Comparison of ENCODE assay signal across 8 mouse cellular contexts in the genomic region with DNA sequence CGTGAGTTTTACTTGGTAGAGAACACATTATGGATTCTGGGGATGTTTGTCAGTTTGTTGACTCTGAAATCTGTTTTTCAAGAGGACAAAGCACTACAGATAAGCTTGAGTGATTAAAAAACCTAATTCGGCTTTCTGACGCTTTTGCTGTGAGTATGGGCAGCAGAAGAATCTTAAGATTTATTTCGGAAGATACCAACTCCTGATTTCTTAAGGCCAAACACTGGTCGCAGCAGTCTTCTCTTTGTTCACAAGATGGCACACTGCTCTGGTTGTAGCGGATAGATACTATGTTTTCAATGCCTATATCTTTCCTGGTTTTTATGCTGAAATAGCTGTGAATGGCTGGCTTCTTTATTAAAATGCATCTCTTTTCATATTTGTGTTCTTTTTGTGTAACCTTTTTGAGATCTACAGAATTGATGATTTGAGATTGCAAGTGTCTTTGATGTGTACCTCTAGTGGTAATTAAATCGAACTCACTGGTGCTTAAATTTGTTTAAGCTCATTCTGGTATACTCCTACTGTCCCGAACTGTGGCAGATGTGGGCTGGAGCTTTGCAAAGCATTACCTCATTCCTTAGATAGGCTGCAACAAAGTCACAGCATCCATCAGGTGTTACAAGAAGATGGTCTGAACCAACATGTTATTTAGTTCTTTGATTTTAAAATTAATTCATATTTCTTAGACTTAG. TPM values are rescaled to one million over a fixed set of nuclear protein-coding genes. Genes with fewer than 3 reads are reported as not detected.
DNase-seq lines count a peak whose midpoint lies in the region; ATAC-seq lines count a peak whose summit lies in the region.

No protein-coding gene starts in this region.

- H3K9ac ChIP-seq in forebrain, embryonic 11.5 days (ENCODE audit: low read length): peak overlapping the region; percentile 94
- H3K9ac ChIP-seq in limb, embryonic 15.5 days: peak overlapping the region; percentile 75

- H3K27me3 ChIP-seq in forebrain, embryonic 11.5 days (ENCODE audit: control insufficient read depth, insufficient read depth, low read length): no peaks in the 10 kb centered on the region
- no peaks in the 10 kb centered on the region for H3K27me3 ChIP-seq in limb, embryonic 15.5 days

- H3K4me1 ChIP-seq in forebrain, embryonic 11.5 days (replicated peaks; ENCODE audit: control insufficient read depth, insufficient read depth, low read length): peaks cover 2% of the 10 kb centered on the region; the same call in 1 of the 2 replicates
- no peaks in the 10 kb centered on the region for H3K4me1 ChIP-seq in limb, embryonic 15.5 days

- peak; percentile 28 for DNase-seq in layer of hippocampus, adult 9-11 months
- DNase-seq in layer of hippocampus, adult 11-12 months (ENCODE audit: low spot score): no peak
- DNase-seq in adipocyte (ENCODE audit: low spot score): peak; percentile 65
- DNase-seq in forebrain, embryonic 11.5 days (ENCODE audit: low spot score): no peak
- peak; percentile 73 for DNase-seq in telencephalon, adult 2 months (ENCODE audit: low read depth, low spot score)
- DNase-seq in layer of hippocampus, postnatal 10 days (ENCODE audit: low spot score in 2 of 2): no peak
- DNase-seq in frontal cortex, postnatal 10 days (ENCODE audit: low spot score in 2 of 2): no peak

- WGBS in forebrain, embryonic 11.5 days: 4% methylated on average over 8 of the region's 8 CpGs
- WGBS in limb, embryonic 15.5 days: 9% methylated on average over 8 of the region's 8 CpGs

- ATAC-seq in forebrain, embryonic 11.5 days (replicated peaks; ENCODE audit: low FRiP score): no peak
- ATAC-seq in limb, embryonic 15.5 days (ENCODE audit: insufficient number of reproducible peaks, low FRiP score, low TSS enrichment, low read depth): no peak

- H3K4me3 ChIP-seq in forebrain, embryonic 11.5 days (ENCODE audit: low read depth, low read length): peak overlapping the region; percentile 78
- peak overlapping the region; percentile 77 for H3K4me3 ChIP-seq in limb, embryonic 15.5 days

- H3K36me3 ChIP-seq in forebrain, embryonic 11.5 days (ENCODE audit: control insufficient read depth, insufficient read depth, low read length): no peaks in the 10 kb centered on the region
- H3K36me3 ChIP-seq in limb, embryonic 15.5 days: no peaks in the 10 kb centered on the region

- H3K4me2 ChIP-seq in forebrain, embryonic 11.5 days (ENCODE audit: low read depth, low read length, severe bottlenecking): peak overlapping the region; percentile 73
- peak overlapping the region; percentile 45 for H3K4me2 ChIP-seq in limb, embryonic 15.5 days

- no peaks in the 10 kb centered on the region for H3K9me3 ChIP-seq in forebrain, embryonic 11.5 days (ENCODE audit: control insufficient read depth, low read length)
- no peaks in the 10 kb centered on the region for H3K9me3 ChIP-seq in limb, embryonic 15.5 days

- peak overlapping the region; percentile 53; the same call in 1 of the 2 replicates for H3K27ac ChIP-seq in forebrain, embryonic 11.5 days (ENCODE audit: low read depth, low read length)
- H3K27ac ChIP-seq in limb, embryonic 15.5 days: no peak overlapping the region; the same call in 1 of the 2 replicates

RNA-seq across cellular contexts. Expression of a gene that starts 1.2 kb away (rescaled TPM):
- 118 and 129 TPM in 2 replicates for polyA plus RNA-seq in forebrain, embryonic 11.5 days (2014; fragmentation: Nextera tagmentation; extraction: Ambion mirVana)
- polyA plus RNA-seq in limb, embryonic 15.5 days (2015; fragmentation: Nextera tagmentation; extraction: Ambion mirVana): 53.8 and 56.0 TPM in 2 replicates
- 100 to 1,000 TPM; 128 to 135 TPM for total RNA-seq in layer of hippocampus, postnatal 10 days (2021)

Comparison
In these comparisons a context has a peak if more than half of its experiments do, and no peak if none do; other contexts are left out.
1. DNase-seq: peak in layer of hippocampus, adult 9-11 months (single experiment), adipocyte (single experiment) and telencephalon, adult 2 months (single experiment); none in layer of hippocampus, adult 11-12 months (single experiment), forebrain, embryonic 11.5 days (single experiment), layer of hippocampus, postnatal 10 days (0 of 2) and frontal cortex, postnatal 10 days (0 of 2).